Comparison of ENCODE assay signal across 9 mouse cellular contexts in the genomic region with DNA sequence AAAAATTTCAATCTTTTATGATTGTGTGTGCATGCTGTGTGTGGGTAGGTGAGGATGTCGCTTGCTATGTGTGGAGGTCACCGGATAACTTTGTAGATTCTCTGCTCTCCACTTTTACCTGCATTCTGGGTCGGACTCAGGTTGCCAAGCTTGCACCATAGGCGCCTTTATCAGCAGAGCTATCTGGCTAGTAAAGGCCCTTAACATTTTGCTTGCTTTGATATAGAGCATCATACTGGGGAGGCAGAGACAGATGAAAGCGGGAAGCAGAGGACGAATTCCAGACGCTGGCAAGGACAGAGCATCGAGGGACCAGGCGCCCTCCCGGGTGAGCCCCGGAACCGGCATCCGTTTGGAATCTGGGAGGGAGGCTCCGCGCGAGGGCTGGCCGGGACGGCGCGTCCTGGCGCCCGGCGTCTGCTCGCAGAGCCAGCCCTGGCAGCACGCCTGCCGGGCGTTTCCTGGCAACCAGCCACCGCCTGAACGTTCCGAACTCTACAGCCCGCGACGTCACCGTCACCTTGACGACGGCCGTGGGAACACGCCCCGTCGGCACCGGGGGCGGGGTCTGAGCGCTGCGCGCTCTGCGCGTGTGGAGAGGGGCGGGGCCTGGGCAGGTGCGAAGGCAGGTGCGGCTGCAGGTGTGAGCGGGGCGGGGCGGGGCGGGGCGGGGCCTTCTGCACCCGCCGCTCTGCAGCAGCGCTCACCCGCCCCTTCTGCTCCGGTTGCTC. TPM values are rescaled to one million over a fixed set of nuclear protein-coding genes. Genes with fewer than 3 reads are reported as not detected.
A peak's percentile ranks its signal among the peaks of the same experiment; 100 is the strongest.
DNase-seq lines count a peak whose midpoint lies in the region; ATAC-seq and TF ChIP-seq lines count a peak whose summit lies in the region.
"Had no signal": no experiment of that assay in that cellular context is flagged by ENCODE, and none has a peak within 500 bp of the region (broad histone marks: within the 10 kb centered on the region; RNA-seq: fewer than 3 reads in every experiment).

No protein-coding gene starts in this region.

- TF ChIP-seq POLR2A in CH12.LX (IDR thresholded peaks at IDR 0.05; ENCODE audit: low read depth, low read length) = no peak

- peak; percentile 91 for ATAC-seq in heart, embryonic 15.5 days (replicated peaks; ENCODE audit: insufficient number of reproducible peaks, insufficient read depth, low FRiP score, low read depth)
- ATAC-seq in liver, embryonic 12.5 days = peak; percentile 91
- ATAC-seq in stomach, embryonic 14.5 days (ENCODE audit: insufficient number of reproducible peaks, insufficient read depth, low FRiP score, low read depth) = peak; percentile 91

- peaks cover 0 to 27% of the 10 kb centered on the region in 2 experiments; a peak in 2 of 4 replicates for H3K4me1 ChIP-seq in CH12.LX (ENCODE audit: control insufficient read depth in 1 of 2, insufficient read depth in 2 of 2)
- peaks cover 30% of the 10 kb centered on the region for H3K4me1 ChIP-seq in forebrain, embryonic 10.5 days
- H3K4me1 ChIP-seq in heart, embryonic 15.5 days (replicated peaks) = peaks cover 50% of the 10 kb centered on the region
- peaks cover 18% of the 10 kb centered on the region for H3K4me1 ChIP-seq in liver, embryonic 12.5 days
- H3K4me1 ChIP-seq in stomach, embryonic 14.5 days (ENCODE audit: control insufficient read depth, insufficient read depth, low read length) = peaks cover 8% of the 10 kb centered on the region; the same call in 1 of the 2 replicates

- WGBS in forebrain, embryonic 10.5 days = 1% methylated on average over 49 of the region's 60 CpGs
- 1% methylated on average over 60 of the region's 60 CpGs for WGBS in heart, embryonic 15.5 days
- 3% methylated on average over 50 of the region's 60 CpGs for WGBS in liver, embryonic 12.5 days (ENCODE audit: insufficient replicate concordance)
- 2% methylated on average over 58 of the region's 60 CpGs for WGBS in stomach, embryonic 14.5 days

- H3K9ac ChIP-seq in CH12.LX (ENCODE audit: insufficient read depth, low read depth) = no peak overlapping the region; the same call in 1 of the 2 replicates
- peak overlapping the region; percentile 38; the same call in 1 of the 2 replicates for H3K9ac ChIP-seq in heart, embryonic 15.5 days
- H3K9ac ChIP-seq in liver, embryonic 12.5 days = peak overlapping the region; percentile 45
- H3K9ac ChIP-seq in stomach, embryonic 14.5 days (replicated peaks; ENCODE audit: low read depth, low read length) = 0 out of 2 replicates have a peak overlapping the region, but pooled peaks have one; percentile 14

- peaks cover 69% of the 10 kb centered on the region for H3K27me3 ChIP-seq in CH12.LX (replicated peaks)
- H3K27me3 ChIP-seq in forebrain, embryonic 10.5 days (ENCODE audit: poor library complexity, severe bottlenecking) = peaks cover 28% of the 10 kb centered on the region
- H3K27me3 ChIP-seq in heart, embryonic 15.5 days = no peaks in the 10 kb centered on the region
- H3K27me3 ChIP-seq in liver, embryonic 12.5 days (replicated peaks) = peaks cover 20% of the 10 kb centered on the region
- no peaks in the 10 kb centered on the region for H3K27me3 ChIP-seq in stomach, embryonic 14.5 days (ENCODE audit: control insufficient read depth, insufficient read depth, low read length)

- peak; percentile 88 for DNase-seq in CH12.LX (ENCODE audit: extremely low read depth)
- peak; percentile 82 for DNase-seq in c-Kit-positive CD71-negative TER-119-negative erythroid progenitor cells, embryonic 14.5 days (ENCODE audit: low read depth)
- DNase-seq in forebrain, embryonic 10.5 days (ENCODE audit: extremely low spot score, low spot score) = peak; percentile 91
- peak; percentile 99 for DNase-seq in kidney, postnatal 14 days
- DNase-seq in natural killer cell, adult 2 months (ENCODE audit: low spot score in 2 of 2) = peak; percentile 86 to 95

- TF ChIP-seq CTCF in CH12.LX (conservative IDR thresholded peaks at IDR 0.05 in 1 of 2, IDR thresholded peaks at IDR 0.05 in 1 of 2; ENCODE audit: low read depth in 2 of 2, low read length in 2 of 2) = no peak

- dilution Hi-C loops in CH12.LX (cut with MboI; ENCODE audit: extremely low pct_ligation_motif_present, extremely low pct_unique_long_range_greater_than_20kb, low sequenced_read_pairs) = no loop called here

- no peak overlapping the region for H3K27ac ChIP-seq in CH12.LX (ENCODE audit: insufficient read depth, low read depth)
- peak overlapping the region; percentile 80 for H3K27ac ChIP-seq in forebrain, embryonic 10.5 days
- peak overlapping the region; percentile 97 for H3K27ac ChIP-seq in heart, embryonic 15.5 days
- H3K27ac ChIP-seq in liver, embryonic 12.5 days = peak overlapping the region; percentile 27; the same call in 1 of the 2 replicates
- peak overlapping the region; percentile 78 for H3K27ac ChIP-seq in stomach, embryonic 14.5 days (ENCODE audit: low read length)
- H3K27ac ChIP-seq: macrophage had no signal

- no peaks in the 10 kb centered on the region for H3K79me2 ChIP-seq in CH12.LX (replicated peaks; ENCODE audit: control insufficient read depth, extremely low read depth, insufficient read depth, poor library complexity, severe bottlenecking)

- in situ Hi-C loops in CH12.LX (cut with MboI; ENCODE audit: low pct_ligation_motif_present, low pct_unique_long_range_greater_than_20kb, low sequenced_read_pairs) = no loop called here

- no peak for TF ChIP-seq EP300 in CH12.LX (IDR thresholded peaks at IDR 0.05; ENCODE audit: low read length)

- H3K4me3 ChIP-seq in CH12.LX (replicated peaks in 1 of 3; ENCODE audit: low read depth in 2 of 3, low read length in 2 of 3, poor library complexity in 1 of 3) = no peak overlapping the region
- H3K4me3 ChIP-seq in forebrain, embryonic 10.5 days = peak overlapping the region; percentile 64
- peak overlapping the region; percentile 44 for H3K4me3 ChIP-seq in heart, embryonic 15.5 days
- H3K4me3 ChIP-seq in liver, embryonic 12.5 days = peak overlapping the region; percentile 47
- H3K4me3 ChIP-seq in stomach, embryonic 14.5 days (ENCODE audit: low read depth, low read length) = peak overlapping the region; percentile 33

- H3K36me3 ChIP-seq in CH12.LX (replicated peaks in 1 of 2; ENCODE audit: control insufficient read depth in 1 of 2, insufficient read depth in 1 of 2, low read length in 1 of 2) = no peaks in the 10 kb centered on the region
- H3K36me3 ChIP-seq in forebrain, embryonic 10.5 days (replicated peaks) = no peaks in the 10 kb centered on the region
- H3K36me3 ChIP-seq in heart, embryonic 15.5 days = peaks cover 32% of the 10 kb centered on the region
- H3K36me3 ChIP-seq in liver, embryonic 12.5 days = no peaks in the 10 kb centered on the region
- H3K36me3 ChIP-seq in stomach, embryonic 14.5 days (ENCODE audit: control insufficient read depth, insufficient read depth, low read length) = no peaks in the 10 kb centered on the region

- no peak for TF ChIP-seq RAD21 in CH12.LX (IDR thresholded peaks at IDR 0.05; ENCODE audit: low read depth, low read length)

- peak overlapping the region; percentile 85 for H3K4me2 ChIP-seq in CH12.LX (ENCODE audit: insufficient read depth, low read depth, poor library complexity, severe bottlenecking)
- peak overlapping the region; percentile 89 for H3K4me2 ChIP-seq in heart, embryonic 15.5 days
- peak overlapping the region; percentile 82 for H3K4me2 ChIP-seq in liver, embryonic 12.5 days
- peak overlapping the region; percentile 85 for H3K4me2 ChIP-seq in stomach, embryonic 14.5 days (replicated peaks; ENCODE audit: low read depth, low read length)

- peaks cover 13% of the 10 kb centered on the region for H3K9me3 ChIP-seq in CH12.LX (replicated peaks; ENCODE audit: low read length)
- peaks cover 8% of the 10 kb centered on the region; the same call in 1 of the 2 replicates for H3K9me3 ChIP-seq in forebrain, embryonic 10.5 days
- no peaks in the 10 kb centered on the region for H3K9me3 ChIP-seq in heart, embryonic 15.5 days (replicated peaks)
- peaks cover 7% of the 10 kb centered on the region; the same call in 1 of the 2 replicates for H3K9me3 ChIP-seq in liver, embryonic 12.5 days (replicated peaks)
- H3K9me3 ChIP-seq in stomach, embryonic 14.5 days (ENCODE audit: control insufficient read depth, low read depth, low read length) = no peaks in the 10 kb centered on the region

TF ChIP-seq in CH12.LX, 34 proteins besides CTCF, POLR2A, EP300 and RAD21 (continues in another document):
- TF ChIP-seq KAT2A (IDR thresholded peaks at IDR 0.05; ENCODE audit: insufficient replicate concordance, low read length) = no peak
- no peak for TF ChIP-seq MAZ (IDR thresholded peaks at IDR 0.05; ENCODE audit: low read depth, low read length)
- peak; percentile 95 for TF ChIP-seq MXI1 (IDR thresholded peaks at IDR 0.05; ENCODE audit: low read depth, low read length)
- no peak for TF ChIP-seq ZKSCAN1 (IDR thresholded peaks at IDR 0.05; ENCODE audit: borderline replicate concordance, low read depth, low read length)

RNA-seq across cellular contexts. Expression of a gene that starts 12.5 kb away (rescaled TPM):
- not detected in 2 replicates for total RNA-seq in CH12.LX (2012; rRNA removed)
- not detected in 2 replicates for total RNA-seq in CH12.LX (2014; rRNA removed)
- polyA plus RNA-seq in CH12.LX (2012; ENCODE audit: insufficient read length, low read depth) = not detected in 2 replicates
- not detected in 2 replicates for polyA plus RNA-seq in forebrain, embryonic 10.5 days (2016; fragmentation: Nextera tagmentation; extraction: Ambion mirVana)
- polyA plus RNA-seq in heart, embryonic 15.5 days (2015; fragmentation: Nextera tagmentation; extraction: Ambion mirVana) = 45.2 and 51.0 TPM in 2 replicates
- polyA plus RNA-seq in liver, embryonic 12.5 days (2016; fragmentation: Nextera tagmentation; extraction: Ambion mirVana) = 0.02 and 0.07 TPM in 2 replicates
- polyA plus RNA-seq in stomach, embryonic 14.5 days (2014; fragmentation: Nextera tagmentation; extraction: Ambion mirVana) = 0.07 and 0.08 TPM in 2 replicates
- polyA plus RNA-seq: macrophage had no signal

RNA-seq across cellular contexts. Expression of a gene that starts 26.5 kb away (rescaled TPM):
- total RNA-seq in CH12.LX (2012; rRNA removed) (15.5 and 15.7 TPM in 2 replicates), CH12.LX (2014; rRNA removed) (5.7 and 8.6 TPM in 2 replicates)
- polyA plus RNA-seq in CH12.LX (2012; ENCODE audit: insufficient read length, low read depth) = 7.8 and 8.1 TPM in 2 replicates
- 3.3 and 4.2 TPM in 2 replicates for polyA plus RNA-seq in forebrain, embryonic 10.5 days (2016; fragmentation: Nextera tagmentation; extraction: Ambion mirVana)
- 6.9 and 8.2 TPM in 2 replicates for polyA plus RNA-seq in heart, embryonic 15.5 days (2015; fragmentation: Nextera tagmentation; extraction: Ambion mirVana)
- polyA plus RNA-seq in liver, embryonic 12.5 days (2016; fragmentation: Nextera tagmentation; extraction: Ambion mirVana) = 1.5 and 1.9 TPM in 2 replicates
- polyA plus RNA-seq in stomach, embryonic 14.5 days (2014; fragmentation: Nextera tagmentation; extraction: Ambion mirVana) = 2.5 and 3.2 TPM in 2 replicates

RNA-seq across cellular contexts. Expression of a gene that starts 58.7 kb away (rescaled TPM):
- total RNA-seq in CH12.LX (2012; rRNA removed) (not detected in 2 replicates), CH12.LX (2014; rRNA removed) (not detected in 2 replicates)
- polyA plus RNA-seq in CH12.LX (2012; ENCODE audit: insufficient read length, low read depth) = 0.06 and 0.08 TPM in 2 replicates
- polyA plus RNA-seq in forebrain, embryonic 10.5 days (2016; fragmentation: Nextera tagmentation; extraction: Ambion mirVana) = 4.7 and 4.8 TPM in 2 replicates
- 7.5 and 10.0 TPM in 2 replicates for polyA plus RNA-seq in heart, embryonic 15.5 days (2015; fragmentation: Nextera tagmentation; extraction: Ambion mirVana)
- polyA plus RNA-seq in liver, embryonic 12.5 days (2016; fragmentation: Nextera tagmentation; extraction: Ambion mirVana) = 5.4 and 6.0 TPM in 2 replicates
- 12.9 and 13.7 TPM in 2 replicates for polyA plus RNA-seq in stomach, embryonic 14.5 days (2014; fragmentation: Nextera tagmentation; extraction: Ambion mirVana)

Comparison
In these comparisons a context has a peak if more than half of its experiments do, and no peak if none do; other contexts are left out.
1. H3K4me3 ChIP-seq: peak in forebrain, embryonic 10.5 days (single experiment), heart, embryonic 15.5 days (single experiment), liver, embryonic 12.5 days (single experiment) and stomach, embryonic 14.5 days (single experiment); none in CH12.LX (0 of 3).
2. RNA of a gene that starts 12.5 kb away (polyA plus RNA-seq): 45.2 to 51.0 TPM in heart, embryonic 15.5 days; 0.07 to 0.08 TPM in stomach, embryonic 14.5 days, 0.02 to 0.07 TPM in liver, embryonic 12.5 days, not detected in CH12.LX and not detected in forebrain, embryonic 10.5 days; every median in the first group is over 10 times any median in the second.
3. Peak in every context shown above with its lines, with median percentiles within 50 percentile points of each other: DNase-seq, H3K4me2 ChIP-seq and ATAC-seq.